Mouse (Mus musculus) forebrain, embryonic 14.5 days (tissue): ENCODE results near the gene Ubap1. TPM values are rescaled to one million over a fixed set of nuclear protein-coding genes. Genes with fewer than 3 reads are reported as not detected.

Experiments used
- ATAC-seq: fragments of 200-750 bp; cut with Nextera tagmentation; 2 replicates; pipeline ENCODE4 v1.8.0; 2017; ENCODE audit warnings: mild to moderate bottlenecking, moderate library complexity
- DNase-seq: peaks from one replicate; pipeline ENCODE4 v3.0.0-alpha.2; 2015; ENCODE audit warnings: low spot score
- H3K27ac ChIP-seq: fragments of 300-500 bp; sonication (generic); 2 replicates; pipeline ENCODE4 v1.5.1; 2014; ENCODE audit warnings: low read depth, mild to moderate bottlenecking, control low read depth, low read length, moderate library complexity
- H3K27me3 ChIP-seq: fragments of 300-500 bp; sonication (generic); replicated peaks from 2 replicates; pipeline ENCODE4 v1.6.1; 2014; ENCODE audit warnings: low read length, control low read depth, mixed read lengths; ENCODE audit not compliant: control insufficient read depth, insufficient read depth
- H3K36me3 ChIP-seq: fragments of 300-500 bp; sonication (generic); 2 replicates; pipeline ENCODE4 v1.6.1; 2014; ENCODE audit warnings: low read length, control low read depth; ENCODE audit not compliant: control insufficient read depth, insufficient read depth
- H3K4me1 ChIP-seq: fragments of 300-500 bp; sonication (generic); 2 replicates; pipeline ENCODE4 v1.6.1; 2014; ENCODE audit warnings: antibody characterized with exemption, low read length, control low read depth; ENCODE audit not compliant: control insufficient read depth, insufficient read depth
- H3K4me2 ChIP-seq: fragments of 300-500 bp; sonication (generic); 2 replicates; pipeline ENCODE4 v1.6.1; 2014; ENCODE audit warnings: mild to moderate bottlenecking, control low read depth, low read length
- H3K4me3 ChIP-seq: fragments of 300-500 bp; sonication (generic); 2 replicates; pipeline ENCODE4 v1.5.1; 2014; ENCODE audit warnings: low read depth, low read length, control low read depth
- H3K9ac ChIP-seq: fragments of 300-500 bp; sonication (generic); 2 replicates; pipeline ENCODE4 v1.6.1; 2014; ENCODE audit warnings: mild to moderate bottlenecking, low read length, control low read depth, moderate library complexity
- H3K9me3 ChIP-seq: fragments of 300-500 bp; sonication (generic); replicated peaks from 2 replicates; pipeline ENCODE4 v1.6.1; 2016; ENCODE audit warnings: low read length, control low read depth, mixed read lengths; ENCODE audit not compliant: control insufficient read depth
- WGBS: fragments of 180-500 bp; shearing (Covaris S2); extraction: QIAGEN DNeasy Blood & Tissue Kit; methylation state at CpG from one replicate; pipeline ENCODE4 v1.1.7; 2014; 5-methylcytosine and 5-hydroxymethylcytosine counted together
- polyA plus RNA-seq: library from polyadenylated mRNA; unstranded; fragments of >200 nt; fragmentation: Nextera tagmentation; extraction: Ambion mirVana; gene quantifications from 2 replicates; pipeline ENCODE4 v1.2.1, GENCODE M21; 2014

Gene Ubap1
- polyA plus RNA-seq, 1 experiment from 2014 or later, result 59.6 TPM

DNA sequence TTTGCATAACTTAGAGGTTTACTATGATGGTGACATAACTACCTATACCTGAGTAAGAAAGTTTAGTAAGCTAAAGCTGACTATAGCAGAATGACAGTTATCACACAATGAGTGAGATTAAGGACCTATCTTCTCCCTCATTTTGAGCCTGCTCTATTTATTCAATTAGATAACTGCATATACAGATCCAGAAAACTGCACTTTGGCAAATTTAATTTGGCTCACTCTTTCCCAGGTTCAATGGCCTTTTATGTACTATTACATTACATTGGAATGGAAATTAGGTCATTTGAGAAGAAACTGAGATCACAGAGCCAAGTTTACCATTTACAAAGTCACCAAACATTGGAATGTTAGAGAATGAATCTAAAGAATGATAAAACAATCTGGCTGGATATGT lies 68.2 kb downstream of the Ubap1 start:
- no peak overlapping the region for H3K4me3 ChIP-seq
- ATAC-seq (no peak), DNase-seq (no peak)
- no peaks in the 10 kb centered on the region for H3K4me1 ChIP-seq
- H3K9ac ChIP-seq, result no peak overlapping the region
- no peaks in the 10 kb centered on the region for H3K9me3 ChIP-seq
- no peaks in the 10 kb centered on the region for H3K27me3 ChIP-seq
- no peak overlapping the region for H3K27ac ChIP-seq
- peaks cover 2% of the 10 kb centered on the region; the same call in 1 of the 2 replicates for H3K36me3 ChIP-seq
- H3K4me2 ChIP-seq, result no peak overlapping the region

DNA sequence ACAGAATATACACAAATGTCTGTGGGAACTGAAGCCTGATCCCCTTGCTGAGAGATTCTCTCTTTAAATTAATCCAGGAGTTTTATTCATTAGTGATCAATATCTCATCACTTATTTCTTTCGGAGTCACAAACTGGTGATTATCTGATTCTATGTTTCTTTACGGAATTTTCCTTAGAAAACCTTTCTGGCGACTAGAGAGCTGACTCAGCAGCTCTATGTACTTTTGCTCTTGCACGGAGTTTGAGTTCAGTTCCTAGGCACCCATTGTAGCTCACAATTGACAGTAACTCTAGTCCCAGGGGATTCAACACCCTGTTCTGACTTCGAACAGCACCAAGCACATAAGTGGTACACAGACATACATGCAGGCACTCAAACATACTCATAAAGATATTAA lies 90.1 kb downstream of the Ubap1 start:
- no peaks in the 10 kb centered on the region for H3K27me3 ChIP-seq
- WGBS, result 88% methylated on average over 5 of the region's 5 CpGs
- no peak for ATAC-seq

More for the DNA sequence above, 90.1 kb downstream of the Ubap1 start:
- Histone ChIP-seq H3K9ac (no peak overlapping the region), H3K9me3 (no peaks in the 10 kb centered on the region), H3K4me2 (no peak overlapping the region), H3K4me3 (no peak overlapping the region), H3K36me3 (no peaks in the 10 kb centered on the region), H3K4me1 (no peaks in the 10 kb centered on the region), H3K27ac (no peak overlapping the region)
- no peak for DNase-seq

Other genes starting within 250 kb of the Ubap1 start
- 23.8 and 32.6 TPM in 2 replicates for gene Nol6, start 224.5 kb upstream of the Ubap1 start, polyA plus RNA-seq
- 63.2 and 74.3 TPM in 2 replicates for gene Ube2r2, start 213.3 kb upstream of the Ubap1 start, polyA plus RNA-seq
- gene Ubap2, start 73.9 kb upstream of the Ubap1 start, polyA plus RNA-seq, result 41.7 and 51.2 TPM in 2 replicates
- 53.4 and 64.7 TPM in 2 replicates for gene Dcaf12, start 34.1 kb upstream of the Ubap1 start, polyA plus RNA-seq
- 3.0 and 4.1 TPM in 2 replicates for gene Kif24, start 115.9 kb downstream of the Ubap1 start, polyA plus RNA-seq
- gene Nudt2, start 116.2 kb downstream of the Ubap1 start, polyA plus RNA-seq, result 80.2 and 82.0 TPM in 2 replicates
- gene AI464131, start 154.1 kb downstream of the Ubap1 start, polyA plus RNA-seq, result 2.4 and 2.6 TPM in 2 replicates
- gene 1110017D15Rik, start 168.3 kb downstream of the Ubap1 start, polyA plus RNA-seq, result 10.5 and 11.1 TPM in 2 replicates
- 10.4 and 11.3 TPM in 2 replicates for gene Fam219a, start 220.5 kb downstream of the Ubap1 start, polyA plus RNA-seq
- 1.4 and 1.6 TPM in 2 replicates for gene Dnaic1, start 220.8 kb downstream of the Ubap1 start, polyA plus RNA-seq